In the genomic region with DNA sequence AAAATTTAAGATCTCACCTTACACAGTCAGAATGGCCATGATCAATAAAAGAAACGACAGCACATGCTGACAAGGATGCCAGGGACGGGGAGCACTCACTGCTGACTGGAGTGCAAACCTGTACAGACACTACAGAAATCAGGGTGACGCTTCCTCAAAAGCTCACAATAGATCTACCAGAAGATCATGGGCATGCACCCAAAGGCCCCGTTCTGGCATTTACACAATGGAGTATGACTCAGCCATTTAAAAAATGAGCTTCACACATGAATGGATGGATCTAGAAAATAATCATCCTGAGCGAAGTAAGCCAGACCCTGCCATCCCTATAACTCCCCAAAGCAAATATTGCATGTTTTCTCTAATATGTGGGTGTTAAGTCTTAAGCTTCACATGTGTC, we compare ENCODE assay signal across 20 mouse cellular contexts.
DNase-seq lines count a peak whose midpoint lies in the region; ATAC-seq and TF ChIP-seq lines count a peak whose summit lies in the region.
"Had no signal": no experiment of that assay in that cellular context is flagged by ENCODE, and none has a peak within 500 bp of the region (broad histone marks: within the 10 kb centered on the region; RNA-seq: fewer than 3 reads in every experiment).

No protein-coding gene starts in this region.

- no peak overlapping the region for H3K4me2 ChIP-seq in intestine, embryonic 16.5 days (ENCODE audit: low read depth, low read length)
- H3K4me2 ChIP-seq in lung, postnatal 0 days (replicated peaks; ENCODE audit: low read depth, low read length): no peak overlapping the region
- H3K4me2 ChIP-seq: heart, embryonic 15.5 days; liver, embryonic 11.5 days; neural tube, embryonic 12.5 days had no signal

- H3K9ac ChIP-seq in intestine, embryonic 16.5 days (ENCODE audit: low read depth, low read length): no peak overlapping the region
- no peak overlapping the region for H3K9ac ChIP-seq in lung, postnatal 0 days (replicated peaks; ENCODE audit: low read depth)
- H3K9ac ChIP-seq: heart, embryonic 15.5 days; neural tube, embryonic 12.5 days had no signal

- H3K36me3 ChIP-seq in intestine, embryonic 16.5 days (ENCODE audit: control insufficient read depth, insufficient read depth, low read length): no peaks in the 10 kb centered on the region
- no peaks in the 10 kb centered on the region for H3K36me3 ChIP-seq in lung, postnatal 0 days (ENCODE audit: insufficient read depth, low read length)

- no peak overlapping the region for H3K27ac ChIP-seq in intestine, embryonic 16.5 days (ENCODE audit: low read length)
- no peak overlapping the region for H3K27ac ChIP-seq in lung, postnatal 0 days (ENCODE audit: low read length)
- H3K27ac ChIP-seq: embryonic facial prominence, embryonic 10.5 days; heart, embryonic 15.5 days; midbrain, embryonic 10.5 days; neural tube, embryonic 12.5 days had no signal

- no peak overlapping the region for H3K4me3 ChIP-seq in intestine, embryonic 16.5 days (ENCODE audit: low read length)
- H3K4me3 ChIP-seq in lung, postnatal 0 days (ENCODE audit: low read depth, low read length): no peak overlapping the region
- H3K4me3 ChIP-seq: embryonic facial prominence, embryonic 10.5 days; heart, embryonic 15.5 days; midbrain, embryonic 10.5 days; neural tube, embryonic 12.5 days had no signal

- DNase-seq in adrenal gland, adult 2 months: peak; percentile 28
- no peak for DNase-seq in adrenal gland, postnatal 10 days
- DNase-seq in 3T3-L1 (ENCODE audit: low read depth, low spot score): peak; percentile 3
- peak; percentile 35 for DNase-seq in cerebellum, adult 11-12 months
- DNase-seq in cerebellum, postnatal 36 days: peak; percentile 62 to 68
- DNase-seq in urinary bladder, adult 18-20 months (ENCODE audit: low spot score in 2 of 2): no peak
- DNase-seq in lung, postnatal 0 days (ENCODE audit: low spot score): no peak
- DNase-seq: gastrocnemius, postnatal 25 days; kidney, adult 2 months; kidney, postnatal 14 days; lung, adult 18-20 months; thymus, postnatal 25 days had no signal

- H3K27me3 ChIP-seq in intestine, embryonic 16.5 days (replicated peaks; ENCODE audit: control insufficient read depth, insufficient read depth, low read length): no peaks in the 10 kb centered on the region
- no peaks in the 10 kb centered on the region for H3K27me3 ChIP-seq in lung, postnatal 0 days (replicated peaks; ENCODE audit: insufficient read depth, low read length)
- H3K27me3 ChIP-seq: heart, embryonic 15.5 days; neural tube, embryonic 12.5 days had no signal

- no peak for ATAC-seq in intestine, embryonic 16.5 days
- ATAC-seq in lung, postnatal 0 days: no peak
- ATAC-seq: CD4-positive, CD25-positive, alpha-beta regulatory T cell, adult 4 months; forebrain, embryonic 14.5 days had no signal

- TF ChIP-seq EP300 in lung, postnatal 0 days (IDR thresholded peaks at IDR 0.05): no peak

- no peak for TF ChIP-seq CTCF in lung, postnatal 0 days (IDR thresholded peaks at IDR 0.05)

- no peaks in the 10 kb centered on the region for H3K9me3 ChIP-seq in intestine, embryonic 16.5 days (ENCODE audit: control insufficient read depth, low read length)
- H3K9me3 ChIP-seq in lung, postnatal 0 days (ENCODE audit: low read length): no peaks in the 10 kb centered on the region
- H3K9me3 ChIP-seq: heart, embryonic 15.5 days had no signal

- no peaks in the 10 kb centered on the region for H3K4me1 ChIP-seq in intestine, embryonic 16.5 days (ENCODE audit: control insufficient read depth, insufficient read depth, low read length)
- H3K4me1 ChIP-seq in lung, postnatal 0 days (ENCODE audit: insufficient read depth, low read depth, low read length): no peaks in the 10 kb centered on the region
- H3K4me1 ChIP-seq: embryonic facial prominence, embryonic 10.5 days; midbrain, embryonic 10.5 days; neural tube, embryonic 12.5 days had no signal

- 91% methylated on average over 5 of the region's 5 CpGs for WGBS in intestine, embryonic 16.5 days
- WGBS in lung, postnatal 0 days: 93% methylated on average over 5 of the region's 5 CpGs

Comparison
In these comparisons a context has a peak if more than half of its experiments do, and no peak if none do; other contexts are left out.
1. DNase-seq: peak in adrenal gland, adult 2 months (single experiment), 3T3-L1 (single experiment), cerebellum, adult 11-12 months (single experiment) and cerebellum, postnatal 36 days (2 of 2); none in adrenal gland, postnatal 10 days (single experiment), urinary bladder, adult 18-20 months (0 of 2) and lung, postnatal 0 days (single experiment).